Mouse (Mus musculus) hindbrain, embryonic 11.5 days (tissue): ENCODE data around the gene Arl6ip4. TPM values are rescaled to one million over a fixed set of nuclear protein-coding genes. Genes with fewer than 3 reads are reported as not detected.
A peak's percentile ranks its signal among the peaks of the same experiment; 100 is the strongest.

Experiments used
- ATAC-seq: fragments of 200-750 bp; cut with Nextera tagmentation; 2 replicates; pipeline ENCODE4 v1.8.0; 2017; ENCODE audit warnings: mild to moderate bottlenecking, moderate TSS enrichment, moderate library complexity; ENCODE audit not compliant: low FRiP score
- DNase-seq: peaks from one replicate; pipeline ENCODE4 v3.0.0-alpha.2; 2015; ENCODE audit warnings: low spot score
- H3K27ac ChIP-seq: fragments of 300-500 bp; sonication (generic); 2 replicates; pipeline ENCODE4 v1.5.1; 2014; ENCODE audit warnings: mild to moderate bottlenecking, low read depth, low read length
- H3K27me3 ChIP-seq: fragments of 300-500 bp; sonication (generic); 2 replicates; pipeline ENCODE4 v1.6.1; 2014; ENCODE audit warnings: mild to moderate bottlenecking, low read length, moderate library complexity, mixed read lengths; ENCODE audit not compliant: control insufficient read depth, insufficient read depth
- H3K36me3 ChIP-seq: fragments of 300-500 bp; sonication (generic); 2 replicates; pipeline ENCODE4 v1.6.1; 2014; ENCODE audit warnings: mild to moderate bottlenecking, low read length, moderate library complexity, mixed read lengths; ENCODE audit not compliant: control insufficient read depth, insufficient read depth
- H3K4me1 ChIP-seq: fragments of 300-500 bp; sonication (generic); replicated peaks from 2 replicates; pipeline ENCODE4 v1.6.1; 2014; ENCODE audit warnings: low read length, mixed read lengths; ENCODE audit not compliant: control insufficient read depth, insufficient read depth
- H3K4me2 ChIP-seq: fragments of 300-500 bp; sonication (generic); replicated peaks from 2 replicates; pipeline ENCODE4 v1.6.1; 2014; ENCODE audit warnings: mild to moderate bottlenecking, low read depth, low read length
- H3K4me3 ChIP-seq: fragments of 300-500 bp; sonication (generic); 2 replicates; pipeline ENCODE4 v1.5.1; 2014; ENCODE audit warnings: low read depth, low read length
- H3K9ac ChIP-seq: fragments of 300-500 bp; sonication (generic); 2 replicates; pipeline ENCODE4 v1.6.1; 2014; ENCODE audit warnings: low read depth, low read length
- H3K9me3 ChIP-seq: fragments of 300-500 bp; sonication (generic); 2 replicates; pipeline ENCODE4 v1.6.1; 2016; ENCODE audit warnings: low read length; ENCODE audit not compliant: control insufficient read depth
- WGBS: fragments of 180-500 bp; shearing (Covaris S2); extraction: QIAGEN DNeasy Blood & Tissue Kit; methylation state at CpG from one replicate; pipeline ENCODE4 v1.1.7; 2014; 5-methylcytosine and 5-hydroxymethylcytosine counted together
- polyA plus RNA-seq: library from polyadenylated mRNA; unstranded; fragments of >200 nt; fragmentation: Nextera tagmentation; extraction: Ambion mirVana; gene quantifications from 2 replicates; pipeline ENCODE4 v1.2.1, GENCODE M21; 2014

Gene Arl6ip4
- polyA plus RNA-seq, 1 experiment from 2014 or later: 91.5 TPM

DNA sequence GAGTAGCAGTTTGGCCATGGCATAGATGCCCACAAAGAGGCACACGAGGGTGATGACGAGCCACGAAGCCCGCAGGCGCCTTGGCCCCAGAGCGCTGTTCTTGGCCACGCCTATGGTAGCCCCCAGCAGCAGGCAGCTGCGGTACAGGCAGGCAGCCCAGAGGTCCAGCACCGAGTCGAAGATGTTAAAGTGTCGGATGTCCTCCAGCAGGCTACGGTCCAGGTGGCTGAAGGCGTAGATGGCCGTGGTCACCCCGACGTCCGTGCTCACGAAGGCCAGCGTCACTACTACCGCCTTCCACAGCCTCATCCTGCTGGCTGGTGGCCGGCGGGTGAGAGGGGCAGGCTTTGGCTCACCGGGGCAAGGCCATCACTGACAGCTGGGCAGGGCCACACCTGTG, 26.0 kb upstream of the Arl6ip4 start:
- DNase-seq (no peak), ATAC-seq (no peak)
- WGBS: 87% methylated on average over 23 of the region's 23 CpGs
- no peaks in the 10 kb centered on the region for H3K36me3 ChIP-seq
- H3K9ac ChIP-seq: no peak overlapping the region
- H3K27me3 ChIP-seq: peaks cover 2% of the 10 kb centered on the region; the same call in 1 of the 2 replicates
- H3K9me3 ChIP-seq: no peaks in the 10 kb centered on the region
- H3K4me1 ChIP-seq: no peaks in the 10 kb centered on the region
- no peak overlapping the region for H3K27ac ChIP-seq
- H3K4me2 ChIP-seq: no peak overlapping the region
- no peak overlapping the region for H3K4me3 ChIP-seq

- H3K36me3 ChIP-seq: no peaks in the 10 kb centered on the region
- H3K27me3 ChIP-seq: peaks cover 7% of the 10 kb centered on the region; the same call in 1 of the 2 replicates
- H3K9ac ChIP-seq: no peak overlapping the region
- 74% methylated on average over 9 of the region's 9 CpGs for WGBS
- H3K9me3 ChIP-seq: no peaks in the 10 kb centered on the region
- H3K4me2 ChIP-seq: no peak overlapping the region
- H3K4me1 ChIP-seq: peaks cover 5% of the 10 kb centered on the region
- H3K4me3 ChIP-seq: no peak overlapping the region
- no peak for DNase-seq
- no peak overlapping the region for H3K27ac ChIP-seq
- no peak for ATAC-seq
Observed at GRCm38 (mm10) chr5:124091951-124092406, 23.9 kb upstream of the Arl6ip4 start.

GRCm38 (mm10) chr5:124093120-124093794, 22.6 kb upstream of the Arl6ip4 start:
- Histone ChIP-seq H3K4me2 (no peak overlapping the region), H3K9me3 (no peaks in the 10 kb centered on the region), H3K27me3 (peaks cover 7% of the 10 kb centered on the region; the same call in 1 of the 2 replicates), H3K27ac (no peak overlapping the region), H3K36me3 (no peaks in the 10 kb centered on the region), H3K9ac (no peak overlapping the region), H3K4me3 (no peak overlapping the region), H3K4me1 (peaks cover 5% of the 10 kb centered on the region)
- DNase-seq: no peak
- WGBS: 76% methylated on average over 11 of the region's 11 CpGs
- no peak for ATAC-seq

DNA sequence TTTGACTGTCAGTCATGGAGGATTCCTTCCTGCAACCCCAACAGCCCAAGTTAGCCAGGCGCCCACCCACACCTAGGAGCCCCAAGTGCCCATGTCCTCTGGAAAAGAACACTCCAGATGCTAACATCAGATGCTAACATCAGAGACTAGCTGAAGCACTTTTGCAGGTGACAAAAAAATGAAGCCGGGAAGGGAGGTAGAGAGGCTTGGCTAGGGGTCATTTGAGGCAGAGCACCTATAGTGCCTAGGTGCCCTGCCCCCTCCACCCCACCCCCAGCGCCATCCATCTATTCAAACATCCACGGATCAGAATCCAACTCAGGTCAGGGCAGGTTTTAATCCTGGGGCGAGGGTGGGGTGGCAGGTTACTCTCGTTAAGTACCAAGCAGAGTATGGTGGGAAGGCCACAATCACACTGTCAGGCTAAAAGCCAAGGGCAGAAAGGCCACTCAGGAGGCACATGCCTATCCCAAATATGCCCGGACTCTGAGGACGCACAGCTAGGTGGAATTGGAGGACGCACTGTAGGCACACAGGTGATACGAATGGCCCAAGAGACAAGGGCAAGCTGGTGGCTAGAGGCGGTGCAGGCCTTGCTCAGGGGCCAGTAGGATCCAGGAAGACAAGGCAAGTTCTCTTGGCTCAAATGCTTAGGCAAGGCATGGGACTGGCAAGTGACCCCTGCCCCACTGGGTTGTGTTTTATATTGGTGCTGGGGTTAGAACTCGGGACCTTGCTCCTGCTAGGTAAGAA, 21.9 kb upstream of the Arl6ip4 start:
- Histone ChIP-seq H3K4me1 (peaks cover 5% of the 10 kb centered on the region), H3K9me3 (no peaks in the 10 kb centered on the region), H3K4me2 (no peak overlapping the region), H3K36me3 (no peaks in the 10 kb centered on the region), H3K9ac (no peak overlapping the region), H3K27ac (no peak overlapping the region), H3K4me3 (no peak overlapping the region), H3K27me3 (peaks cover 7% of the 10 kb centered on the region; the same call in 1 of the 2 replicates)
- DNase-seq (no peak), ATAC-seq (no peak)
- 87% methylated on average over 12 of the region's 12 CpGs for WGBS

GRCm38 (mm10) chr5:124095077-124095581, 20.8 kb upstream of the Arl6ip4 start:
- Histone ChIP-seq H3K27me3 (peaks cover 7% of the 10 kb centered on the region; the same call in 1 of the 2 replicates), H3K4me3 (peak overlapping the region; percentile 39), H3K27ac (no peak overlapping the region), H3K9me3 (no peaks in the 10 kb centered on the region), H3K9ac (peak overlapping the region; percentile 54; the same call in 1 of the 2 replicates), H3K4me2 (peak overlapping the region; percentile 65), H3K4me1 (peaks cover 5% of the 10 kb centered on the region), H3K36me3 (no peaks in the 10 kb centered on the region)
- WGBS: 10% methylated on average over 19 of the region's 19 CpGs
- no peak for DNase-seq
- peak; percentile 49; the same call in 1 of the 2 replicates for ATAC-seq

DNA sequence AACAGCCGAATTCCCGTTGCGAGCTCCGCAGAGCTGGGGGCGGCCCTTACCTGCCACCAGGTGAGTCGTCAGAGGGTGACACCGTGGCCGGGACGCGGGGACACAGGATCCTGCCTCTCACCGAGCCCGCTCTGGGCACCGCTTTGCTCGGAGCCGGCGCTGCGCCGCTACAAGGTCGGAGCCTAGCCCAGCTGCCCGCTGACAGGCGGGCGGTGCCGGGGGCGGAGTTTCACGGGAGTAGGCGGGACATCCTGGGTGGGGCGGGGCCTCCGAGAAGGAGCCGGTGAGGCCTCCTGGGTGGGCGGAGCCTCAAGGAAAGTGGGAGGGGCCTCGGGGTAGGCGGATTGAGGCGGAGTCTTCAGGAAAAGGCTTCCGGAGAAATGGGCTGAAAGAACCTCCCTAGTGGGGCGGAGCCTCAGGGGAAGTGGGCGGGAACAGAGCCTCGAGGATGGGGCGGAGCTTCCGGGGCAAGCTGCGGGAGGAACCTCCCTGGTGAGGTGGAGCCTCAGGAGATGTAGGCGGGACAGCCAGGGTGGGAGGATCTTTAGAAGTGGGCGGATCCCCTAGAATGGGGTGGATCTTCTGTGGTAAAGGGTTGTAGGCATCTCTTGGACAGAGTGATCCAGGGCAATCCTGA, 20.2 kb upstream of the Arl6ip4 start, which contains the start of gene Abcb9:
TSS of gene Abcb9 (minus strand) at position 203 of the 637 bp plus-strand sequence.
- peak within 1 kb of the TSS; percentile 54; the same call in 1 of the 2 replicates for H3K9ac ChIP-seq
- H3K27ac ChIP-seq: no peak within 1 kb of the TSS
- H3K27me3 ChIP-seq: peaks cover 7% of the 10 kb centered on the region; the same call in 1 of the 2 replicates
- H3K4me3 ChIP-seq: peak within 1 kb of the TSS; percentile 39
- ATAC-seq (peak; percentile 72), DNase-seq (peak; percentile 86)
- WGBS: under 1% methylated on average over 42 of the region's 42 CpGs
- no peaks in the 10 kb centered on the region for H3K36me3 ChIP-seq
- H3K4me2 ChIP-seq: peak within 1 kb of the TSS; percentile 65
- H3K4me1 ChIP-seq: peaks cover 5% of the 10 kb centered on the region
- H3K9me3 ChIP-seq: no peaks in the 10 kb centered on the region

- DNase-seq: no peak
- Histone ChIP-seq H3K9ac (no peak overlapping the region), H3K27ac (no peak overlapping the region), H3K4me2 (no peak overlapping the region), H3K27me3 (peaks cover 7% of the 10 kb centered on the region; the same call in 1 of the 2 replicates), H3K36me3 (no peaks in the 10 kb centered on the region), H3K4me3 (no peak overlapping the region), H3K9me3 (no peaks in the 10 kb centered on the region), H3K4me1 (peaks cover 5% of the 10 kb centered on the region)
- no peak for ATAC-seq
- 89% methylated on average over 2 of the region's 2 CpGs for WGBS
Observed at GRCm38 (mm10) chr5:124098923-124099322, 17.0 kb upstream of the Arl6ip4 start.
